Mouse (Mus musculus) induced T-regulatory cell, adult 2 months (primary cell): Measurements from ENCODE around the gene Vmn1r21.
"Not testable (repeated sequence)": the region's sequence is repeated elsewhere in the genome, so short reads cannot be mapped to it uniquely, and the experiment has no call there.

Experiments used
- DNase-seq: peaks from one replicate; pipeline ENCODE4 v3.0.0-alpha.2; 2012; ENCODE audit warnings: low read depth

Gene Vmn1r21

DNA sequence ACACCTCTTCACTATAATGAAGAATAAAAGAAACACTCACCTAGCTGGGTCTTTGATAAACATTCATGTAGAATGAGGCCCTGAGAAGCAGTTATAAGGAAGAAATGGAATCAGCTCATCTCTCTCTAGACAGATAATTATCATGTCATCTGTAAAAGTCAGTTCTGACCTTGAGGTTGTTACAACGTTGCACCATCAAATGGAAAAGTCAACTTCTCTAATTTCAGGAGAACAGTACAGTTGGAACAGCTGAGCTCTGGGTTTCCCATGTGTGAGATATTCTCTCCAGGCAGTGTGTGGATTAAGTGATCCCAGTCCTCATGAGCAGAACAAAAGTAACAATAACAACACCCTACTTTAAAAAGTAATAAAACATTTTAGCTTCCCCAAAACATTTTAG is at the start of gene Vmn1r21:
Gene Vmn1r21 (minus strand): TSS at position 58 of the 400 bp plus-strand sequence.
- DNase-seq, result no peak

DNA sequence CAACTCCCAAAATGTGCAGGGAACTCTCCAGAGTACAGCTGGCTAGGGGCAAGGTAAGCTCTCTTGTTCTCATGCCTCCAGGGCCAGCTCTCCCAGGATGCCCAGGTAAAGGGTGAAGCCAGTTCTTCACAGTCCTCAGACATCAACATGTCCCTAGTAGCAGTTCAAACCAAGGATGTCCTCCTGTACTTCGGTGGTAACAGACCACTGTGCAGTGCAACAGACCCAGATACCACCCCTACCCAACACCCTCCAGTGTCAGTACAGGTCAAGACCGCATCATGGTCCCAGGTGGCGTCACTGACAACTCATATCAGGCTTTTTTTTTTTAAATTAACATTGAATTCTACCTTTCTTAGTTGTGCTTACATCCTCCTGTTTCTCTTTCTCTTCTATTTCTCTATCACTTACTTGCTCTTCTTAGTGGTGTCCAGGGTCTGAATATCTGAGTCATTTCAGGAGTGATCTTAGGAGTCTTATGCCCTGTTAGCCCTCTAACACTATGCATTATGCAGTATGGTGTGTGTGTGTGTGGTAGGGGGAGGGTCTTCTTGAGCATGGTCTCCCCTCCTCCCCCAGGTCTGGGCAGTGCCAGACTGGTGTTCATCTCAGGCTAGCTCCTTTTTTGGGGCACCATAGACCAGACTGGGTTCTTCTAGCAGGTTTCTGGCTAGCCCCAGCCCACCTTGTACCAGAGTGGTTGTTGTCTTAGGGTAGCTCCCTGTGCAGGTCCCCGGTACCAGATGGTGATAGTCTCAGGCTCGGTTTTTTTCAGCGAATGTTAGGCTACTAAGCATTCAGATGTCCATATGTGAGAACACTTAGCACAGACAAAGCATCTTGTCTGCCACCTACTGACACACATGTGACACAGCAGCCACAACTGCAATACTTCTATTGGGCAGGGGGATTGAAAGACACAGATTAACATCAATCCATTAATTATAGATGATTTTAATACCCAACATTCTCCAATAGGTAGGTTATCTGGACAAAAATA is 9.2 kb upstream of the Vmn1r21 start:
- DNase-seq, result peak; percentile 64

DNA sequence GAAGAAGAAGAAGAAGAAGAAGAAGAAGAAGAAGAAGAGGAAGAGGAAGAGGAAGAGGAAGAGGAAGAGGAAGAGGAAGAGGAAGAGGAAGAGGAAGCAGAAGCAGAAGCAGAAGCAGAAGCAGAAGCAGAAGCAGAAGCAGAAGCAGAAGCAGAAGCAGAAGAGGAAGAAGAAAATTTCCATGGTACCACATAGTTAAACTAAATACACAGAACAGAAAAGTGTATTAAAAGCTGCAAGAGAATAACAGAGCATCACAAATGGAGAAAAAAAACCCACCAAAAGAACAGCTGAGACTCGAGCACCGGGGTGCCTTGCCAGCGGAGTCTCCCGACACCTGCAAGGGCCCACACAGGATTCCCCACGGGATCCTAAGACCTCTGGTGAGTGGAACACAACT is 1.0 kb upstream of the Vmn1r21 start:
- not testable (repeated sequence) for DNase-seq

DNA sequence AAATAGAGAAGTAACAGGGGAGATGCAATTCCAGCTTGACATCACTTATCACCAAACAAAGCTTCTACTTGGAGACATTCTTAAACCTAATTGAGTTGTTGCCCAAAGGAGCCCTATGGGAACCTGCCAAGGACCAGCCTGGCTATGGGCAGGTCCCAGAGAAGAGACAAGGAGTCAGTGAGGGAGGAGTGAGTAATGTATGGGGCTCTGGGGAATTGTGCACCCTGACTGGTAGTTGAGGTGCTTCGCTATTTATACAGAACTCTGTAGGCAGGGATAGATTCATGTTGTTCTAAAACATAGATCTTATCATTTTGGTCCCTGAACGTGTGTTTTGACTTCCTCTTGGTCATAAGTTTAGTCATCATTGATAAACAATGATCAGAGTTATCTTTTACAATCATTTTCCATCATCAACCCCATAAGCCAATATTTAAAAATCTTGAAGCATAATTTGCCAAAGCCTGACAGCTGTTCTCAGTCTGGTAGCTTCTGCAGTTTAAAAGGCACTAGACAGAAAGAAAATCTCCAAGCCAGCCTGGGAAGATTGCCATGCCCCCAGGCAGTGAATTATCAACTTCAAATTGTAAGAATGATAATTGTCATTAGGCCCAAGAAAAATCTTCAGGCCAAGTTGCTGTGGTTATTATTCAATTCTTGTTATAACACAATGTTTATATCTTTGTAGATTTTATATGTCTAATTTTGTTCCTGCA is 10.3 kb downstream of the Vmn1r21 start:
- DNase-seq, result no peak

DNA sequence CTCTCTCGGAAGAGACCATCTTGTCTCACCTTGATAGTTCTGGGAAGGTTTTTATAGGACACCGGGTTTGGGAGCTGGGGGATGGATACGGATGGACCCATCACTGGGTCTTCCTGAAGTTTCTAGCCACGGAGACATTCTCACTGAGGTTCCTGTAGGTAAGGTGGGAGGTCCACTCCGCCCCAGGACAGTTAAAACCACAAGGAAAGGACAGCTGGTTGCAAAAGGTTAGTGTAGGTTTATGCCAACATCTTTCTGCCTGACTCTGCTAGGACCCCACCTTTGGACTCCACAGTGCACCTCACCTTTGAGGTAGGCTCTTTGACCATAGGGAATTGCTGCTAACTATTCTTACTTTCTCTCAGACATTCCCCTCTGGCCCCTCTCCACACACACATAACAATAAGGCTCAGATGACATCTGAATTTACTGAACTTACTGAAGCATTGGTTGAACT is 24.9 kb downstream of the Vmn1r21 start:
- no peak for DNase-seq

DNA sequence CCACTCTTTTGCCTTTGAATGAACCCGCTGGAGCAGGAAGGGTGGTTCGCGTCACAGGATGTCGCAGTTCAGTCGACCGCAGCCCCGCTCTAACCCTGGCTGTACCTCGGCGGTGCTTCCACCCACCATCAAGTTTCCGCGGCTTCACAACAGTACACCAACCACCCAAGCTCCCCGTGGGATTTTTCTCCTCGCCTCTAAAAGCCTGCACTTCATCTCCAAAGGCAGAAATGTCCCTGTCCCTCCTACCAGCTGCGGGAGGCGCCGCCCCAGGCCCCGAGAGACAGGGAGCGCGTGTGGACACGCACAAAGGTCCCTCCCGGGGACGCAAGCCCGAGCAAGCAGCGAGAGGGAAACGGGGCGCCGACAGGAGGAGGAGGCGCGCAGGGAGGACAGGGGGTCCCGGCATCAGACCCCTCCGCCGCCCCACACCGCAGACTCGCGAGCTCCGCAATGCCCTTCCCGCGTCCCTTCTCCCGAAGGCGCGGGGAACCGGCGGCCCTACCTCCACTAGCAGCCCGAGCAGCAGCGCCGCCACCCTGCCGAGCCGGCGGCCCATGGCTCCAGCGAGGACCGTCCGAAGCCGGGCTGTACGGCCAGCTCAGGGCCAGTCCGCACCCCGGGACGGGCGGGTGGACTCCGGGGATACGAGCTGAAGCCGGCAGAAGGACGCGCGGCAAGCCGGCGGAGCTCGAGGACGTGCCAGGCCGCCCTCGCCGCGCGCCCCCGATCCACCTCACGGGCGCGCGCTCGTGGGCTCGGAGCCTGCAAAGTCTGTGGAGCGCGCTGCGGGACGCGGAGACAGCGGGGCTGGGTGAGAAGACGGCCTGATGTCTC is 25.5 kb downstream of the Vmn1r21 start, which contains the start of gene Vopp1:
Gene Vopp1 (minus strand): TSS at position 738 of the 837 bp plus-strand sequence.
- peak; percentile 93 for DNase-seq

DNA sequence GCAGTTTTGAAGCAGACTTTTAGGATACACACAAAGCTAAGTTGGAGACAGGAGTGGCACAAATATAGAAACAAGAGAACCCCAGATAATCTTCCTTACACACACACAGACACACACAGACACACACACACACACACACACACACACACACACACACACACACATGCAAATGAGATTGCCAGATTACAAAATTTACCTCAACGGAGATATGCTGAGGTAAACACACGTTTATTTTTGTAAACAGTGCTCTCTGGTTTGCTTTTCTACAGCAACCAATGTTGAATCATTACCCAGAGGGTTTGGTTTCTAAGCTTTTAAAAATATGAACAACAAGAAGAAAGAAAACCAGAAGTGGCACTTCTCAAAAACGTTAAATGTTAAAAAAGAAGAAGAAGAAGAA is 26.7 kb downstream of the Vmn1r21 start:
- DNase-seq, result peak; percentile 74

DNA sequence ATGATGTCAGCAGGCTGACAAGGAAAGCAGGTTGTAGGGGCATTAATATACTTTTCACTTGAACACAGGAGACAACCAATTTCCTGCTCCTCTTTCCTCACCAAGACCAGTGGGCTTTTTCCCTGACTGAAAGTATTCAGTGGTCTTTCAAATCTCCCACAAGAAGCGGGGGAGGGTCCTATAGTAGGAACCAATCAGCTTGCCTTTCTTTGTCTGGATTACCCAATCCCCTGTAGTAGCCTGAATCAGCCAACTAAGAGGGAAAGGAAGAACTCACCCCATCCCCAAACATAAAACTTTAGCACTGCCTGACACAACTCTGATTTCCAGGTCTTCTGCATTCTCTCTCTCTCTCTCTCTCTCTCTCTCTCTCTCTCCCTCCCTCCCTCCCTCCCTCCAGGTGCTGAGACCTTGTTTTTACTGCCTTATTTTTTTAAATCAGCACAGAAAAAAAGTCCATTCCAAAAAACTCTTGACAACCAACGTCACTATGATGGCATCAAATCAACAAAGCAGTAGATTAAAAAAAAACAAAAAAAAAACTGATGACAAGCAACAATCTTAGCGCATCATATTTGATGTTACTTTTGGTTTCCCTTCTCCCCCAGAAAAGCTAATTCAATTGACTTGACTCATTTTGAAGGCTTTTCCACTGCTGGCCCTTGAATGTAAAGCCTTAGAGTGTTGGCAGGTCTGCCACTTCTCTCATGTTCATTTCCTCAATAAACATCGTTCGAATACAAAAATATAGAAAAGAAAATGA is 27.3 kb downstream of the Vmn1r21 start:
- peak; percentile 87 for DNase-seq

DNA sequence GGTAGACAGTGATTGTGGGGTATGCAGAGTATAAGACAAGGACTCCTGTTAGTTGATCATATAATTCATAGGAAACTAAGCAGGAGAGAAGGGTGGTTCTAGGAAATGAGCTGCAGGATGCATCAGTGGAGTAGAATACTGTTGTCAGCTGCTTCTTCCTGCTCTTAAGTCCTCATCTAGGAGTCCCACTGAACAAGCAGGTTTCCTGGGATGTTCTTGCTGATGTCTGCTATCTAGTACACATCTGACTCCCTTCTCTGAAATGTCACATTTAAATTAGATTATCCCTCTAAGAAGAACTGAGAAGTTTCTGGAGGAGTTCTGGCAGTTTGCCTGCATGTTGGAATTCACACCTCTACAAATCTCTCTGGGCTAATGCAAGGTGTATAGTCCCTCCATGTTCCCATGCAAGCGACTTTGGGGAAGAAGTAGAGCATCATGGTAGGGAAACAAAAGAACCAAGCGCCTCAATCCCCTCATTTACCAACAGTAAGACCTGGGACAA is 35.7 kb downstream of the Vmn1r21 start:
- DNase-seq, result no peak

DNA sequence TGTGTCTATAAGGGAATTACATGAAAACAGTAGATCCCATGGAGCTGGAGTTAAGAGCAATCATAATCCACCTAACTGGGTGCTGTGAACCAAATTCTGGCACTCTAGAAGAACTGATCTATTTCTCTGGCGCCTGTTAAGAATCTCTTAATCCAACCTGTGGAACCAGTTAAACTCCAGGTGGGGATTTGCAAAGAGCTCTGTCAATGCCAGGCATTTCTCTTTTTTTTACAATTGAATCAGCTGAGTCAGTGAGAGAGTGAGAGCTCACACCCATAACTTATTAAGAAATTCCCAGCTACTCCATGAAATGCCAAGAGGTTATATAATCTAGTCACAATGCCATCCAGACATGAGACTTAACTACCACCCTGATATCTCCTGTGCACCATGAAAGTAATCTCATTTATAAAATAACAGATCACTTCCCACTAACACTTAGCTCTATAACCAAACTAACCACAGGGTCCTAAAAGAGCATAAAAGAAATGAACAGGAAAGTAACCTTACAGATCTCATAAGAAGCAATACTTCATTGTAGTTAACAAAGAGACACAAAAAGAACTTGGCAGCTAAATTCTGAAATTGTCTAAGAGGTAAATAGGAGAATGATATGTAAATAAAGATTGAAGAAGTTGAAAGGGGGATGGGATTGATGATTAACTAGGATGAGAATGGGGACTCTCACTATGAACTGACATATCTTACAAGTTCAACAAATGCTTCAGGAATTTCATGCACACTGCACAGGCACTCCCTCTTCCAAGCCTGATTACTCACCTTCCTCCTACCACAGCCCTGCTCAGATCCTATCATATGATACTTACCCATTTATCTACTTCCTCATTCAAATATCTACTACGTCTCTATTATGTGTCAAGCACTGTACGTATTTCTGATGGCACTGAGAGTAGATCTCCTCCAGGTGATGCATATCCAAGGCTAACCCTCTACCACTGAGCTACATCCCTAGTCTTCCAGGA is 38.1 kb downstream of the Vmn1r21 start:
- no peak for DNase-seq

DNA sequence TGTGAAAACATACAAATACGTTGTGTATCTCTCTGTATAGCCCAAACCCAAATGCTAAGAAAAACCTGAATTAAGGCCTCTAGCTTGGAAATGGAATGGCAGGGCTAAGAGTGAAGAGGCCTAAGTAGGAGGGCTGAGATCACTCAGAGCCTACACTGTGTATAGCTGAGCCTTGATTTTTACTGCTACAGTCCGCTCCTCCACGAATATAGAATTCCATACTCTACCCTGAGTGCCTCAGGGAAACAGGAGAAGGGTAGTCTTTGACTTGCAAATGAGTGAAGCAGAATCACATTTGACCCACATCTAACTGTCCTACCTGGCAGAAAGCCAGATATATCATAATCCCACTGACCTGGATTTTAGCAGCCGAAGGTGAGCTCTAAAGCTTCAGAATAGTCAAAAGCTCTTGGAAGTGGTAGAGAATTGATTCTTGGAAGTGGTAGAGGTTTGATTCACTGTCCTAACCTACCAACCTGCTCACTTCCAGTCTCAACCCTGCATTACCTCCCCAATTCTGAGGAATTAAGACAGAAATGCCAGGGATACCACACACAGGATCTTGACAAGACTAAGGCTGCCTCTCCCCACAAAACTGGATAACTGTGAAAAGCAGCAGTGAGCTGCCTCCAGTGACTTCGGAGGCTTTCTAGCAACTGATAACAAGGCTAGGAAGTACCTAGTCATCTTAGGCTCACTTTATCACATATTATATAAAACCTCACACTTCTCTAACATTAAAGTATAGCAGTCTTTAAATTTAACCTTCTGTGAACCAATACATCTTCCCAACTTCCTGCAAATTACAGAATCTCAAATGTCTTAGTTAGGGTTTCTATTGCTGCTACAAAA is 44.7 kb downstream of the Vmn1r21 start:
- no peak for DNase-seq

DNA sequence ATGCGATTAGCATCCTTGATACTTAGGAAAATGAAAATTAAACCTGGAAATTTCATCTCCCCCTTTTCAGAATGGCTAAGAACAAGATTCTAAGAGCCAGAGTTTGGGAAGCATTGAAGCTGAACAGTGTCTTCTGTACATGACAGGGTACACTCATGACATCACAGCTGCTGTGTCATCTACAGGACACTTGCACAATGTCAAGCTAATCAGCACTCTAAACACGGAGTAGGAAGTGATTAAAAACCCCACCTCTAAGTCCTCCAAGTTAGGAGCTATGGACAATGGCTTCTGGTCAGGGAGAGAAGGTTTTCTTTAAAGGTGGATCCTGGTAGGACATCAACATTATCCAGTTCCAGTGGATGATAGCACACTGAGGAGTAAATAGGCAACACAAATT is 47.0 kb downstream of the Vmn1r21 start:
- DNase-seq, result no peak

DNA sequence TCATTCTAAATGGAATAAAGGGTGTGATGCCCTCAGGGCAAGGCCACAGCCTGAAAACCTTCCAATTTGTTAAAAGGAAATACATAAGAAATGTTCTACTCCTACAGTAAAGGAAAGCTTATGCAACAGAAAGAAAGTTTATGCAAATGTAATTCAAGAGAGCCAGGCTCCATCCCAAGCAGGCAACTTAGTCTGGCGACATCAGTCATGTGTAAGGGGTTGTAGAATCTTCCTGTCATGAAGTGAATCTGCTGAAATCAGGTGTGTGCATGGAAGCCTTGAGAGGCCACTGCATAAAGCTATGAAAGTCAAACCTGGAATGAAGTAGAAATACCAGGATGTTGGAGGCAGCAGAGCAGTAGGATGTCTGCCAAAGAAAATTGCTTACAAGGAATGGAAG is 51.2 kb downstream of the Vmn1r21 start:
- DNase-seq, result no peak

DNA sequence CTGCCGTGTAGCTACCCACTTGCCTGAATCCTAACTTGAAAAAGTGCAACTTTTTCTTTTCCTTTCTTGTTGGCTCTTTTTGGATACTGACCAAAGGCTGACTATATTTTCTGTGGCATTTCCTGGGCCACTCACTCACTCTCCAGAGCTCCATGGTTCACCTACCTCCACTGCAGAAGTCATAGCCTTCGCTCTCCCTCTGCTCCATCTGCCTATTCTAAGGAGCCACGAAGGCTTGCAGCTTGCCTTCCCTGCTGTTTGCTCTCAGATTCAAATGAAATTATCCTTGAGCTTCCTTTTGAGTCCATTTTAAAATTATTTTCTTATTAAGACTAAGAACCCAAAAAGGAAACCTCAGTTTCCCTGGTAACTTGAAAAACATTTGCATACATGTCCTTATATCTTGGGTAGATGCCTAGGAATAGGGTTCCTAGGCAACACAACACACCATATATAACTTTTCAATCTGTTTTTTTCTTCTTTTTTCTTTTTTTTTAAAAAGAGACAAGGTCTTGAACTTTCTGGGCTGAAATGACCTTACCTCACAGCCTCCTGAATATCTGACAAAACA is 53.2 kb downstream of the Vmn1r21 start:
- DNase-seq, result no peak

DNA sequence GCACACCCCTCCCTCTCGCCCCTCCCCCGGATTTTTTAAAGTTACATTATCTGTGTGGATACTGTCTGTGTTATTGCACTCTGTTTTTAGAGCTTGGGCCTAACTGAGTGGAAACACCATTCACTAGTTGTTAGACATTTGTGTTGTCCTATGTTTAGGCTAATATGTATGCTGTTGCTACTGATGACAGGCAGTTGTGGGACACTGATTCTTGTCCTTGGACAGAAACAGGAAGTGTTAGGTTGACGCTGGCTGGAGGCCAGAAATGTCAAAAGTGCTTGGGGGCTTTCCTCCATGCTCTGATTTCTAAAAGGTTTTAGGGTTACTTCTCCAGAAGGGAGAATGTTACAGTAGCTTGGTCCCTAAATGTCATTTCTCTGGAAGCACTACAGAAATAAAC is 54.3 kb downstream of the Vmn1r21 start:
- no peak for DNase-seq
